Mouse (Mus musculus) limb, embryonic 11.5 days (tissue): ENCODE measurements around the gene Chaf1a. TPM values are rescaled to one million over a fixed set of nuclear protein-coding genes. Genes with fewer than 3 reads are reported as not detected.
A peak's percentile ranks its signal among the peaks of the same experiment; 100 is the strongest.

Experiments used
- ATAC-seq: fragments of 200-750 bp; cut with Nextera tagmentation; 2 replicates; pipeline ENCODE4 v1.8.0; 2017; ENCODE audit warnings: low read depth; ENCODE audit not compliant: insufficient number of reproducible peaks, low FRiP score, low TSS enrichment
- DNase-seq: peaks from one replicate; pipeline ENCODE4 v3.0.0-alpha.2; 2015; ENCODE audit warnings: low spot score
- H3K27ac ChIP-seq: fragments of 300-500 bp; sonication (generic); replicated peaks from 2 replicates; pipeline ENCODE4 v1.5.1; 2014; ENCODE audit warnings: low read depth, mild to moderate bottlenecking, low read length
- H3K27me3 ChIP-seq: fragments of 300-500 bp; sonication (generic); 2 replicates; pipeline ENCODE4 v1.6.1; 2014; ENCODE audit warnings: mild to moderate bottlenecking, low read length, mixed read lengths; ENCODE audit not compliant: control insufficient read depth, insufficient read depth
- H3K36me3 ChIP-seq: fragments of 300-500 bp; sonication (generic); 2 replicates; pipeline ENCODE4 v1.6.1; 2014; ENCODE audit warnings: mild to moderate bottlenecking, low read length, moderate library complexity, mixed read lengths; ENCODE audit not compliant: control insufficient read depth, insufficient read depth
- H3K4me1 ChIP-seq: fragments of 300-500 bp; sonication (generic); 2 replicates; pipeline ENCODE4 v1.6.1; 2014; ENCODE audit warnings: low read length, mixed read lengths; ENCODE audit not compliant: control insufficient read depth, insufficient read depth
- H3K4me2 ChIP-seq: fragments of 300-500 bp; sonication (generic); 2 replicates; pipeline ENCODE4 v1.6.1; 2014; ENCODE audit warnings: low read depth, mild to moderate bottlenecking, moderate library complexity; ENCODE audit not compliant: severe bottlenecking
- H3K4me3 ChIP-seq: fragments of 300-500 bp; sonication (generic); 2 replicates; pipeline ENCODE4 v1.5.1; 2014; ENCODE audit warnings: low read depth, low read length
- H3K9ac ChIP-seq: fragments of 300-500 bp; sonication (generic); 2 replicates; pipeline ENCODE4 v1.6.1; 2014; ENCODE audit warnings: mild to moderate bottlenecking, low read length
- H3K9me3 ChIP-seq: fragments of 300-500 bp; sonication (generic); 2 replicates; pipeline ENCODE4 v1.6.1; 2016; ENCODE audit warnings: low read length; ENCODE audit not compliant: control insufficient read depth
- WGBS: fragments of 180-500 bp; shearing (Covaris S2); extraction: QIAGEN DNeasy Blood & Tissue Kit; methylation state at CpG from one replicate; pipeline ENCODE4 v1.1.7; 2014; 5-methylcytosine and 5-hydroxymethylcytosine counted together
- polyA plus RNA-seq: library from polyadenylated mRNA; unstranded; fragments of >200 nt; fragmentation: Nextera tagmentation; extraction: Ambion mirVana; gene quantifications from 2 replicates; pipeline ENCODE4 v1.2.1, GENCODE M21; 2014

The Chaf1a gene
- polyA plus RNA-seq, 1 experiment from 2014 or later: 32.7 TPM

GRCm38 (mm10) chr17:56038583-56039261, 1.5 kb upstream of the Chaf1a start:
- DNase-seq (no peak), ATAC-seq (no peak)
- Histone ChIP-seq H3K27me3 (no peaks in the 10 kb centered on the region), H3K9me3 (no peaks in the 10 kb centered on the region), H3K27ac (no peak overlapping the region), H3K4me3 (no peak overlapping the region), H3K9ac (no peak overlapping the region), H3K4me2 (no peak overlapping the region), H3K36me3 (peaks cover 6% of the 10 kb centered on the region), H3K4me1 (peaks cover 8% of the 10 kb centered on the region; the same call in 1 of the 2 replicates)
- 91% methylated on average over 8 of the region's 8 CpGs for WGBS

- no peaks in the 10 kb centered on the region for H3K9me3 ChIP-seq
- peaks cover 5% of the 10 kb centered on the region; the same call in 1 of the 2 replicates for H3K36me3 ChIP-seq
- ATAC-seq: no peak
- 83% methylated on average over 4 of the region's 4 CpGs for WGBS
- H3K27me3 ChIP-seq: no peaks in the 10 kb centered on the region
- DNase-seq: no peak
- H3K9ac ChIP-seq: no peak overlapping the region
- H3K4me1 ChIP-seq: peaks cover 8% of the 10 kb centered on the region; the same call in 1 of the 2 replicates
- no peak overlapping the region for H3K27ac ChIP-seq
- H3K4me3 ChIP-seq: no peak overlapping the region
- H3K4me2 ChIP-seq: peak overlapping the region; percentile 40; the same call in 1 of the 2 replicates
These were observed 894 bp upstream of the Chaf1a start for GRCm38 (mm10) chr17:56039345-56039744.

- WGBS: 3% methylated on average over 12 of the region's 12 CpGs
- DNase-seq (no peak), ATAC-seq (no peak)
- no peaks in the 10 kb centered on the region for H3K9me3 ChIP-seq
- H3K4me3 ChIP-seq: peak overlapping the region; percentile 86
- peak overlapping the region; percentile 92 for H3K9ac ChIP-seq
- peak overlapping the region; percentile 79 for H3K27ac ChIP-seq
- H3K27me3 ChIP-seq: no peaks in the 10 kb centered on the region
- H3K4me1 ChIP-seq: no peaks in the 10 kb centered on the region; the same call in 1 of the 2 replicates
- H3K36me3 ChIP-seq: peaks cover 7% of the 10 kb centered on the region
- peak overlapping the region; percentile 87 for H3K4me2 ChIP-seq
These were observed 571 bp downstream of the Chaf1a start for GRCm38 (mm10) chr17:56040857-56041163.

- Histone ChIP-seq H3K27ac (no peak overlapping the region), H3K36me3 (peaks cover 28% of the 10 kb centered on the region), H3K4me3 (no peak overlapping the region), H3K4me1 (no peaks in the 10 kb centered on the region), H3K9me3 (no peaks in the 10 kb centered on the region), H3K4me2 (no peak overlapping the region), H3K9ac (no peak overlapping the region), H3K27me3 (no peaks in the 10 kb centered on the region)
- ATAC-seq: no peak
- DNase-seq: no peak
- 92% methylated on average over 5 of the region's 5 CpGs for WGBS
These were observed 11.1 kb downstream of the Chaf1a start for GRCm38 (mm10) chr17:56051369-56051768.

- H3K4me2 ChIP-seq: no peak overlapping the region
- H3K4me1 ChIP-seq: no peaks in the 10 kb centered on the region
- H3K9me3 ChIP-seq: no peaks in the 10 kb centered on the region
- H3K27ac ChIP-seq: no peak overlapping the region
- no peak for DNase-seq
- H3K36me3 ChIP-seq: peaks cover 40% of the 10 kb centered on the region
- H3K27me3 ChIP-seq: no peaks in the 10 kb centered on the region
- H3K4me3 ChIP-seq: no peak overlapping the region
- H3K9ac ChIP-seq: no peak overlapping the region
- no peak for ATAC-seq
These were observed 14.7 kb downstream of the Chaf1a start for GRCm38 (mm10) chr17:56054938-56055337.

- no peak for ATAC-seq
- no peak for DNase-seq
- Histone ChIP-seq H3K9me3 (no peaks in the 10 kb centered on the region), H3K4me2 (no peak overlapping the region), H3K4me1 (no peaks in the 10 kb centered on the region), H3K4me3 (no peak overlapping the region), H3K36me3 (peaks cover 41% of the 10 kb centered on the region), H3K27ac (no peak overlapping the region), H3K27me3 (no peaks in the 10 kb centered on the region), H3K9ac (no peak overlapping the region)
- 85% methylated on average over 4 of the region's 4 CpGs for WGBS
These were observed 15.9 kb downstream of the Chaf1a start for GRCm38 (mm10) chr17:56055945-56056678.

- H3K27ac ChIP-seq: no peak overlapping the region
- H3K9me3 ChIP-seq: no peaks in the 10 kb centered on the region
- no peak overlapping the region for H3K4me3 ChIP-seq
- ATAC-seq (no peak), DNase-seq (no peak)
- H3K27me3 ChIP-seq: no peaks in the 10 kb centered on the region
- H3K36me3 ChIP-seq: peaks cover 47% of the 10 kb centered on the region
- H3K4me1 ChIP-seq: no peaks in the 10 kb centered on the region
- H3K4me2 ChIP-seq: no peak overlapping the region
- no peak overlapping the region for H3K9ac ChIP-seq
- 81% methylated on average over 11 of the region's 11 CpGs for WGBS
These were observed 17.3 kb downstream of the Chaf1a start for GRCm38 (mm10) chr17:56057381-56058120.

GRCm38 (mm10) chr17:56062081-56062480, 21.8 kb downstream of the Chaf1a start:
- peaks cover 74% of the 10 kb centered on the region for H3K36me3 ChIP-seq
- H3K4me3 ChIP-seq: no peak overlapping the region
- no peaks in the 10 kb centered on the region for H3K9me3 ChIP-seq
- no peak overlapping the region for H3K9ac ChIP-seq
- 94% methylated on average over 7 of the region's 7 CpGs for WGBS
- no peaks in the 10 kb centered on the region for H3K27me3 ChIP-seq
- H3K4me2 ChIP-seq: no peak overlapping the region
- DNase-seq (no peak), ATAC-seq (no peak)
- H3K4me1 ChIP-seq: no peaks in the 10 kb centered on the region
- H3K27ac ChIP-seq: no peak overlapping the region
